Mouse (Mus musculus): ENCODE measurements around the gene Cavin3.

DNA sequence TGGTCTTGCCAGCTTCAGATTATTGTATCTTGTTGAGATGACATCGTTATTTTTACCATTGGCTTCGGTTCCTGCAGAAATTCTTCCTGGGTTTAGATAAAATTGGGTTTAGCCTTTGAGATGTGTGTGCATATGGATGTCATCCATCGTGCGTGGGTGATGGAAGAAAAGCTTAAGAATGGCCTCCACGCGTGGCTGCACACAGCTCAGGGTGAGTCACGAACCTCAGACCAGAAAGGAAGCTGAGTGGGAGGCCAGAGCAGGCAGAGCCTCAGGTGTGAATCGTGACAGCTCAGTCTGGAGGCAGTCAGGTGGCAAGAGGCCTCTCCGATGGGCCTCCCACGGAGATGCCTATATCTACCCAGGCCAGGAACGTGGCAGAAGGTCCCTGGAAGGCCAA, 37.2 kb upstream of the Cavin3 start:
- TF ChIP-seq GATA1 (IDR thresholded peaks at IDR 0.05; ENCODE audit: low read length) (no peak), TAL1 (IDR thresholded peaks at IDR 0.05; ENCODE audit: low read length) (no peak)

Data from erythroblast, embryonic 14.5 days (primary cell).